Mouse (Mus musculus) thymus, adult 2 months (tissue): ENCODE results near the gene Sv2c. TPM values are rescaled to one million over a fixed set of nuclear protein-coding genes. Genes with fewer than 3 reads are reported as not detected.

Source experiments
- DNase-seq: peaks from one replicate; pipeline ENCODE4 v3.0.0; 2021
- H3K27ac ChIP-seq: fragments of 200-500 bp; 2 replicates; pipeline ENCODE4 v1.5.1; 2012; ENCODE audit warnings: low read length, control low read depth; ENCODE audit not compliant: control insufficient read depth, insufficient read depth
- H3K27me3 ChIP-seq: fragments of 200-500 bp; 2 replicates; pipeline ENCODE4 v1.6.1; 2012; ENCODE audit warnings: mild to moderate bottlenecking, low read length, moderate library complexity, mixed read lengths; ENCODE audit not compliant: control insufficient read depth, insufficient read depth
- H3K36me3 ChIP-seq: fragments of 200-500 bp; 2 replicates; pipeline ENCODE4 v1.6.1; 2012; ENCODE audit warnings: mild to moderate bottlenecking, low read length, moderate library complexity; ENCODE audit not compliant: control insufficient read depth, insufficient read depth
- H3K4me1 ChIP-seq: fragments of 200-500 bp; replicated peaks from 2 replicates; pipeline ENCODE4 v1.6.1; 2012; ENCODE audit warnings: low read length; ENCODE audit not compliant: control insufficient read depth, insufficient read depth
- H3K4me3 ChIP-seq: fragments of 200-500 bp; 2 replicates; pipeline ENCODE4 v1.5.1; 2012; ENCODE audit warnings: mild to moderate bottlenecking, low read length, control low read depth, moderate library complexity; ENCODE audit not compliant: control insufficient read depth, insufficient read depth
- CTCF ChIP-seq: fragments of 200-500 bp; IDR thresholded peaks from 2 replicates; pipeline ENCODE4 v1.5.1; 2012; ENCODE audit warnings: mild to moderate bottlenecking, control low read depth, low read length, moderate library complexity, borderline replicate concordance; ENCODE audit not compliant: control insufficient read depth, poor library complexity, insufficient read depth; ENCODE audit errors: extremely low read depth
- POLR2A ChIP-seq: fragments of 200-500 bp; IDR thresholded peaks from 2 replicates; pipeline ENCODE4 v1.6.1; 2012; ENCODE audit warnings: mild to moderate bottlenecking, low read length, control low read depth, moderate library complexity; ENCODE audit not compliant: control insufficient read depth, poor library complexity, insufficient read depth; ENCODE audit errors: extremely low read depth
- WGBS: fragments of 180-500 bp; shearing (Covaris S2); methylation state at CpG from one replicate; pipeline ENCODE4 v1.1.7; 2018; 5-methylcytosine and 5-hydroxymethylcytosine counted together
- polyA plus RNA-seq: library from polyadenylated mRNA; depleted of rRNA; stranded (reverse); fragments of >200 nt; gene quantifications from 2 replicates; pipeline ENCODE4 v1.2.3, GENCODE M21; 2012

Gene Sv2c
- polyA plus RNA-seq, 1 experiment, result 0.09 TPM

DNA sequence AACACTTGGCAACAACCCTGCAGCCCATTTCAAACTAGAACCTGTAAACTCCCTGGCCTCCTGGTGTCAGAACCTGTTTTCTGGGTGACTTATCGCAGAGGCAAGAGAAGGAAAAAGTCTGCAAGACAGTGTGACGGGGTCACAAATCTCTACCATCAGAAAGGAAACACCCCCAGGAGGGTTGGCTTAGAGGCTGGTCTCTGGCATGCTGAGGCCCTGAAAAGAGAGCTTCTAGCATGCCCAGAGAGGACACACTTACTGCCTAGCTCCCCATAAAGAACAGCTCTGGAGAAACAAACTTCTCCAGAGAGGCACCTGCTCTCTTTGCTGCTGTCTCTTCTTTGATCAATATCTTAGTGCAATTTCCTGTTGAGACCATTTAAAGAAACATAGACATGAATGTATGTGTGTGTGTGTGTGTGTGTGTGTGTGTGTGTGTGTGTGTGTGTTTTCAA, 176.0 kb downstream of the Sv2c start:
- 16% methylated on average over 2 of the region's 2 CpGs for WGBS
- Histone ChIP-seq H3K4me3 (peak overlapping the region; percentile 11; the same call in 1 of the 2 replicates), H3K27ac (peak overlapping the region; percentile 99), H3K36me3 (no peaks in the 10 kb centered on the region), H3K4me1 (peaks cover 46% of the 10 kb centered on the region), H3K27me3 (no peaks in the 10 kb centered on the region)
- TF ChIP-seq CTCF (no peak), POLR2A (no peak)
- DNase-seq, result peak; percentile 46

DNA sequence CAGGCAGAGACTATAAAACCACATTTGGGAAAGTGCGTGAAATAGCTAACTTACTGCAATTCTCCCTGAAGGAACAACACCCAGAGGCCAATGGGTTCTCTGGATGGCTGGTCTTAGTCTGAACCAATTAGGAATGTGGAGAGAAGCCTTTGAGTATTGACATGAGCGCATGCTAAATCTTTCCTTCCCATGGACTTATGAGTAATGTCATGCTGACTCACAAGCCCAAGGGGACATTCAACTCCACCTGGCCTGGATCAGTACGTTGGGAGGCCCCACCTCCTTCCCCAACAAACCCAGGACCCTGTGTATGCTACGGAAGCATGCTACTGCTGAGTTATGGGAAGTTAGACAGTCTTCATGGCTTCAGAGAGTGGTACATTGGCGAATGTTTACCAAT, 177.2 kb downstream of the Sv2c start:
- 92% methylated on average over 5 of the region's 5 CpGs for WGBS
- no peak overlapping the region for H3K27ac ChIP-seq
- no peak overlapping the region for H3K4me3 ChIP-seq
- no peak for DNase-seq
- no peaks in the 10 kb centered on the region for H3K27me3 ChIP-seq
- peaks cover 48% of the 10 kb centered on the region for H3K4me1 ChIP-seq
- TF ChIP-seq POLR2A, result no peak
- TF ChIP-seq CTCF, result no peak
- H3K36me3 ChIP-seq, result no peaks in the 10 kb centered on the region

DNA sequence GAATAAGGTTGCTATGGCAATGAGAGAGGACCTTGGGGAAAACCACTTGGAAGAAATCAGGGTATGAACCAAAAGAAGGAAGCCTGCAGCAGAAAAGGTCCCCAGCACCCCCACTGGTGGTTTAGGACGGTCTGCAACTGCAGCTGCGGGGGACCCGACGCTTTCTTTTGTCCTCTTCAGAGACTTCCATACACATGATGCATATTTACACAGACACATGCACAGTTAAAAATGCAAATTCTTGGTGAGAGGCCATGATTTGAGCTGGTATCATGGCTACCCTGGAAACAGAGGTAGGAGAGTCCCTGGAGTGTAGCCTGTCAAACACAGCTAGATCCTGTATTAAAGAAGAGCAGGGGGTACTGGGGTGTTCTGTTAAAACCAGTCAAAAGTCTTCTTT, 178.7 kb downstream of the Sv2c start:
- peaks cover 44% of the 10 kb centered on the region for H3K4me1 ChIP-seq
- H3K36me3 ChIP-seq, result no peaks in the 10 kb centered on the region
- WGBS, result 43% methylated on average over 4 of the region's 4 CpGs
- no peak overlapping the region for H3K27ac ChIP-seq
- no peak overlapping the region for H3K4me3 ChIP-seq
- no peak for DNase-seq
- no peaks in the 10 kb centered on the region for H3K27me3 ChIP-seq
- TF ChIP-seq CTCF (no peak), POLR2A (no peak)

DNA sequence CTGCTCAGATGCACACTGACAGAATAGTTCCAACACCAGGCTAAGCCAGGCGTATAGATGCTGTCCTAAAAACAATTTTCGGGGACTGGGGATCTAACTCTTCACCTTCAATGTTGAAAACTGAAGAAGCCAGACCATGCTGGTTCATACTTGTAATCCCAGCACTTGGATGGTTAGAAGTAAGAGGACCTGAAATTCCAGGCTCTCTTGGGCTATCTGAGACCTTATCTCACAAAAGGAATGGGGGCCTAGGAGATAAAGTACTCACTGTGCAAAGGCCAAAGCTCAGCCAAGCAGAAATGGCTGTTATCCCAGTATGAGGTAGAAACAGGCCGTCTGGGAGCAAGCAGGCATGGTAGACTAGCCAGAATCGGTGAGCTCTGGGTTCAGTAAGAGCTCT, 180.1 kb downstream of the Sv2c start:
- TF ChIP-seq POLR2A (no peak), CTCF (no peak)
- Histone ChIP-seq H3K4me1 (peaks cover 40% of the 10 kb centered on the region), H3K36me3 (no peaks in the 10 kb centered on the region), H3K27ac (no peak overlapping the region), H3K4me3 (no peak overlapping the region), H3K27me3 (no peaks in the 10 kb centered on the region)
- 90% methylated on average over 4 of the region's 4 CpGs for WGBS
- DNase-seq, result no peak

DNA sequence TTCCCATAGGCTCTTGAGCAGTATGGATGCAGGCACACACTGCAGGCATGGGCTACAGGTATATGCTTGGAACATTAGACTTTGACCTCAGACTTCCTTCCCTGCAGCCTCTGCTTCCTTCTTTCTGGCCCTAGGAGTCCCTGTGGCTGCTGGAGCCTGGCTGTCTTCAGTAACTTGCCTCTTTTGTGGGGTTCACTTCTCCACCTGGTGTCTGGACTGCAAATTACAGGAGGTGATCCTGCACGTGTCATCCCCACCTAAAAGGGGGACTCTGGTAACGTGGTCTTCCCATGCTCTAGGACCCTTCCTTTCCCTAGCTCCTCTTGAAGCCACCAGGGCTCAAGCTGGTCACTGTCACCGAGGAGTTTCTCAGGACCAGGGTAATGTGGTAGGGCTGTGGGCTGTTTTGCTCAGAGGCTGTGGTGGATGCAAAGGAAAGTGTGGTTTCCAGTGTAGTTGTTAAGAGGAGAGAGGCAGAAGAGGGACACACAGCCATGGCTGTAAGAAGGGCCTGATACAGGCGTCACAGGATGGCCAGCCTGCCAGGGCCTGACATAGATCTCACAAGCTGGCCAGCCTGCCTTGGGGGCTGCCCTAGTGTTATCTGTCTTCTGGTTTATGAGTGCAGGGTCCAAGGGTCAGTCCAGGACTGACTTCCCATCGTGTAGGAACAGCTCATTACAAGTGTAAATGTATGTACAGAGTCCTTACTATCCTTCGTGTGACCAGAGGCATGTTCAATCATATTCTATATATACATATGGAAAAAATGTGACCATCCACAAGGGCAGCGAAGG, 181.1 kb downstream of the Sv2c start:
- H3K4me3 ChIP-seq, result no peak overlapping the region
- H3K27me3 ChIP-seq, result no peaks in the 10 kb centered on the region
- peak; percentile 78 for DNase-seq
- H3K36me3 ChIP-seq, result no peaks in the 10 kb centered on the region
- H3K4me1 ChIP-seq, result peaks cover 34% of the 10 kb centered on the region
- WGBS, result 36% methylated on average over 7 of the region's 7 CpGs
- H3K27ac ChIP-seq, result no peak overlapping the region
- TF ChIP-seq POLR2A, result no peak
- TF ChIP-seq CTCF, result no peak

DNA sequence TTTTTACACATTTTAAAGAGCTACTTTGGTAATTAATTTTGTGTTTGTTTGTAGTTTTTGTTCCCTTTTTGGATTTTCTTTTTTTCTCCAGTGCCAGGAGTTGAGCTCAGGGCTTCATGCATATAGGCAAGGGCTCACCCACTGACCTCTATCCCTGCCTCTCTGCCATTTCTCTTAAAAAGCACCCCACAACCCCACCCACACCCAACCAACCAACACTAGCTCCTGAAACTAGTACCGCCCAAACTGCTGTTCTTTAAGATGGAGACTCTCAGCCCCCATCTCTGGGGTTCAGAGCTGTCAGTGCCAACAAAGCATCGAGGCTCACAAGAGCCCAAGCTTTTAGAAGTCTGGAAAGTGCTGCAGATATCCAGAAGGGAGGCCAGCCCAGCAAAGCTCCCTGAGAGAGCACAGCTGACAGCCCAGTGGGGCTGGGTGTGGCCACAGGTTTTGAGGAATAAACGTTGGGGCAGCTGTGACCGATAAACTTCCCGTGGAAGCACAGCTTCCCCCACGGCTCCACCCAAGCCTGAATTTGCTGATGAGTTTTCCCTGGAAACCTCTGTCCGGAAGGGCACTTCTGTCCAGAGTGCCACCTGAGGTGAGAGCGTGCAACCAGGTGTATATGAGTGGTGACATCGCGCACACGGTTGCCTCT, 181.8 kb downstream of the Sv2c start:
- Histone ChIP-seq H3K27ac (no peak overlapping the region), H3K27me3 (no peaks in the 10 kb centered on the region), H3K36me3 (no peaks in the 10 kb centered on the region), H3K4me1 (peaks cover 30% of the 10 kb centered on the region), H3K4me3 (no peak overlapping the region)
- DNase-seq, result no peak
- 44% methylated on average over 11 of the region's 11 CpGs for WGBS
- TF ChIP-seq POLR2A (no peak), CTCF (no peak)

DNA sequence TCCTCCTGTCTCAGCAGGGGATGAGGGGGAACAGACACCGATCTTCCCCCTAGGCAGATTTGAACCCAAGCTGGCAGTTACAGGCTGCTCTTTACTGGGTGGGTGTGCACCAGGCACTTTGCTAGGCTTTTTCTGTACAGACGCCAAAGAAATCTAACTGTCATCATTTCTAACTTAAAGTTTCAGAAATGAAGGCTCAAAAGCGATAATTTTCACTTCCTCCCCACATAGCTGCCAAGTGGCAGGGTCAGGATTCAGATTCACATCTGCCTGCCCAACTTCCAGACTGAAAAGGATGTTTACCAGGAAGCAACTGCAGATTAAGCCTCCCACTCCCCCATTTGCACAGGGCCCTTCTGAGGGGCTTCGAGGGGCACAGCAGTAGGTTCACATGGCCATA, 183.0 kb downstream of the Sv2c start:
- Histone ChIP-seq H3K36me3 (no peaks in the 10 kb centered on the region), H3K4me3 (no peak overlapping the region), H3K4me1 (peaks cover 24% of the 10 kb centered on the region), H3K27ac (no peak overlapping the region), H3K27me3 (no peaks in the 10 kb centered on the region)
- TF ChIP-seq CTCF (no peak), POLR2A (no peak)
- no peak for DNase-seq
- 34% methylated on average over 4 of the region's 4 CpGs for WGBS
